Mouse (Mus musculus) mammary gland, adult 2 months (tissue): ENCODE measurements around the gene Nrg3. TPM values are rescaled to one million over a fixed set of nuclear protein-coding genes. Genes with fewer than 3 reads are reported as not detected.

Experiments used
- polyA plus RNA-seq: library from polyadenylated mRNA; depleted of rRNA; stranded (reverse); fragments of >200 nt; gene quantifications from 2 replicates; pipeline ENCODE4 v1.2.3, GENCODE M21; 2012; ENCODE audit warnings: low replicate concordance; rRNA removed

The Nrg3 gene
- polyA plus RNA-seq: not detected in 2 replicates

DNA sequence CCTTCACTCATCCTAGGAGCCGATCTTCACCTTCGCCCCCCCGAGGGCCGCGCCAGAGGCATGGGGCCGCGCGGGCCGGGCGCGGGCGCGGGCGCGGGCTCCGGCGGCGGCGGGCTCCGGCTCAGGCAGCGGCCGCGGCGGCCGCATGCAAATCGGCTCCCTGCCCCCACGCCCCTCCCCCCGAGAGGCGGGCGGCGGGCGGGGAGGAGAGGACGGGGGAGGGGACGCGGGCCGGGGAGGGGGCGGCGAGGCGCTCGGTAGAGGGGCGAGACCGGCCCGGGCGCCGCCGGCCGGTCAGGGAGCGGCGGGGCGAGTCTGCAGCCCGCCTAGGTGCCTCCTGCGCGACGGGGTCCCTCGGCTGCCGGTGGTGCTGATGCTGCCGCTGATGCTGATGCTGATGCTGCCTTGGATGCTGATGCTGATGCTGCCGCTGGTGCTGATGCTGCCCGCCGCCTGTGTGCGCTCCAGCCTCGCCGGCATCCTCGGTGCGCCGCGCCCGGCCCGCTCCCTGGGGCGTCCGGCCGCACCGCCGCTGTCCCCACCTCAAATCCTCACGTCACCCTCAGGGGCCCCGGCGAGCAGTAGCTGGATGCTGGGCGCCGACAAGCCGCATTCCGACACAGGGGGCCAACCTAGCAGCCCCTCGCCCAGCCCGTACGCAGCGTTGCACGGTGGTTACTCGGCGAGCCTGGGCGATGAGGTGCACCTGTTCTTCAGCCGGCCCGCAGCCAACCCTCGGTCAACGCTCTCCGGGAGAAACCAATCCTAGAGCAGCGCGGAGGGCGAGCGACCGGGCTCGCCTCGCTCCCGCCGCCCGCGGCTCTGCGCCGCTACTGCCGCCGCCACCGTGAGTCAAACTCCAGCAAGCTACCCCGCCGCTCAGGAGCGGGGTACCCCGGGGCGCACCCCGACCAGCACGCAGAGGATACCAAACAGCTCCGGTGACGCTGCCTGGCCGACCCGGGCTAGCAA is at the start of gene Nrg3:
Gene Nrg3 (minus strand): TSS at position 299 of the 972 bp plus-strand sequence.

